Mouse (Mus musculus) E14TG2a.4 (cell line): ENCODE results near the gene Auts2.

ENCODE experiments used
- CTCF ChIP-seq: conservative IDR thresholded peaks from 2 replicates; pipeline ENCODE4 v1.5.1; 2014; ENCODE audit warnings: low read length
- NANOG ChIP-seq: IDR thresholded peaks from 2 replicates; pipeline ENCODE4 v1.6.1; 2014; ENCODE audit warnings: borderline replicate concordance, low read length, mixed read lengths

DNA sequence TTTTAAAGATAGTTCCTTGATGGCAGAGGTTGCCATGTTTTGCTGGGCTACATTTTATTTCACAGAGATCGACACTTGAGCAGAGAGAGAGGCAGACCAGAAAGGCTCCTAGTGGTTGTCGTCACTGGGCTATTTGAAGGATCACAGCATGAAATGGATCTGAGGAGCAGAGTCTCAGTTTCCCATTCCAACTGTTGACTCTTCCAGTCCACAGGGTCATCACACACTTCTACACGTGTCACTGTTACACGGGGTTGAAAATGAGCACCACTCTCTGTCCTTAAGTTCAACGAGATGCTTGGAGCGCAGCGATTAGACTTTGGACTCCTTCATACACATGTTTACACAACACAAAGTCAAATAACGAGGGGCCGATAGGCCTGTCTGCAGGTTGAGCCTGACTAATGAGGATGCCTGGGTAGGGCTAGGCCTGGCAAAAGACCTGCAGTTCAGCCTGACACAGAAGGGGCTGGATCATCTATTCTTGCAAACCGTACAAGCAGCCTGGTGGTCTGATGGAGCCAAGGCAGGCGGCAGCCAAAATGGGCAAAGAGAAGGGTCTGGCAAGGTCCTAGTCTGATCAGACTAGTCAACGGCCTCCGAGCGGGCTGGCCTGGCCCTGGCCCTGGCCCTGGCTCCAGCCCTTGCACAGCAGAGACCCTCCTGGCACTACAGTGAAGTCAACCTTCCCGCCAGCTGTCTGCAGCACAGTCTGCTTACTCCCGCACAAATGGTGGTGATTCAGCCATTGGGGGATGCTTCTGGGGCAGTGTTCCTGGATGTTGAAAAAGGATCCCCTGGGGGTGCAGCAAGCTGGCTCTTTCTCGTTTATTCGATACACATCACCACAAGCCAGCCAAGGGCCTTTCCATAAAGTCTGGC is 969.6 kb downstream of the Auts2 start:
- TF ChIP-seq CTCF: no peak
- no peak for TF ChIP-seq NANOG
